Mouse (Mus musculus) kidney, adult 18-20 months (tissue): Measurements from ENCODE around the gene Rab8b.
"Not testable (repeated sequence)": the region's sequence is repeated elsewhere in the genome, so short reads cannot be mapped to it uniquely, and the experiment has no call there.

Experiments
- DNase-seq: peaks from one replicate; pipeline ENCODE4 v3.0.0; 2021

Rab8b gene

DNA sequence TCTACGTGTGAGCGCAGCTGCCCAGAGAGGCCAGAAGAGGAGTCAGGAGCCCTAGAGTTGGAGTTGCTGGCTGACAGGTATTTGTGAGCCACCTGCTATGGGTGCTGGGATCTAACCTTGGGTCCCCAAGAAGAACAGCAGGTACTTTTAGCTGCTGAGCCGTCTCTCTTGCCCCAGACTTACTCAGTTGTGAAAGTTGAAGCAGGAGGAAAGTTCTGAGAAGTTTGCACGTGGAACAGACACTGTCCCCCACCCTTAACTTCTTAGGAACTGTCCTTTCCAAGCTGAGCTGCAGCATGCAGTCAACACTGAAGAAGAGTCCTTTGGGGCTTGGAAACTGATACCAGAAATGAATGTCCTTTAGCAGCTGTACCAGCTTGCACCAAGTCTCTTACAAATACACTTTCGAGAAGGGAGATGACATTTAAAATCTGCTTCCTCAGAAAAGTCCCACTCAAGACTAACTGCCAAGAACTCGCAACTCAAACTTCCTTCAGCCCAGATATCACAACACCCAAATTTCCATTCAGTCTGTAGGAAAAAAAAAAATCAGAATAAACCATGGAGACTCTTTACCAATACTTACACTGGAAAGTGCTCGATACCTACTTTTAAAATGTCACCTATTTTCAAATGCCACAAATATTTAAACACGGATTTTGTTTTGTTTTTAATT lies 2.1 kb downstream of the Rab8b start:
- DNase-seq, result no peak

DNA sequence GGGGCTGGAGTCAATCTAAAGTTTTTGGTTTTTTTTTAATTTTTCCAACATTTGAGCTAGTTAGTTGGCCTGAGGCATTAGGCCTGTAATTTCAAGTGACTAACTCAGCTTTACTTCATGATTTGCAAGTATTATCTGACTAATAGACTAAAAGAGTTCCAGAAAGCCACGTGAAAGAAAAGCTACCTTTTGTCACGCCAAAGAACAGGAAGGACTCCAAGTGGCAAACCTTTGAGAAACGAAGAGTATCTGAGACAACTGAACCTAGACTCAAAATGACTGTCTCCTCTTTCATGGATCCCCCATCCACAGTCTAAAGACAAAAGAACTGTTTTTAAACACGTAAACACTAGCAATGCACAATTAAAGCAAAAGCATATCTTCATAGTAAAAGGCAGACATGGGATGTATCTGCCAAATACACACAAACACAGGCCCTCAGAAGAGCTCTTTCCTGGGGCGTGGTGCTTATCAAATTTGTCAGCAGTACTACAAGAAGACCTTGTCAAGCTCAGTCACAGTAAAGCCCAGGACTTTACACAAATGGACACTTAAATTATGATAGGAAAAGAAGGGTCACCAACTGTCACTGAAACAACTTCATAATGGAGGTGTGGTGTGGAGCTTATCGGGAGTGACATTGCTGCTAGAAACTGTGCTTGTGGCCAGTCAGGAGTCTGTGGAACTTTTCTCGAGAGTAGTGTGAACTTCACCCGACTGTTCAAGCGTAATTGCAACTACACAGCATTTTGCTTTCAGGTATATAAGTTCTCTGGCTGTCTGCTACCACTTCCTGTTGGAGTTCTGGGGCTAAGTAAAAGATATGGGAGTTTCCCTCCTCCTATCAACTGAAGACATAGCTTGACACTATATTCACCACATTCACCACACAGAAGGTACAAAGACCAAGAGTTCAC lies 3.4 kb downstream of the Rab8b start:
- DNase-seq, result no peak

- DNase-seq, result no peak
These were observed 4.1 kb downstream of the Rab8b start for GRCm38 (mm10) chr9:66915401-66915800.

DNA sequence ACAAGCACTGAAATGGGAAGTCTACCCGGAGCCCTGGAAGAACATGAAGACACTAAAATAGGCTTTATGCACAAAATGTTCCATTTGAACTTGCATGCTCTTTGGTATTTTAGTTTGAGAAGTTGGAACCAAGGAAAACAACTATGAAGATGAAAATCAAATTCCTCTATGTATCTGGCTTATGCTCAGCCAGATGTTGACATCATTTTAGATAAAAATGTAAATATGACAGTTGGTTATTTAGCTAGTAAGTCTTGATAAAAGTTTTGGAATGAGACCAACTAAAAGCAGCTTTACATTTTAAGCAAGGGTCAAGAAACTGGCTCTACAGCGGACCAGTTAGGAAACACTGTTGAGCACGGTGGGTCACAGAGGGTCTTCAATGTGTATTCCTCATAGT lies 4.9 kb downstream of the Rab8b start:
- no peak for DNase-seq

DNA sequence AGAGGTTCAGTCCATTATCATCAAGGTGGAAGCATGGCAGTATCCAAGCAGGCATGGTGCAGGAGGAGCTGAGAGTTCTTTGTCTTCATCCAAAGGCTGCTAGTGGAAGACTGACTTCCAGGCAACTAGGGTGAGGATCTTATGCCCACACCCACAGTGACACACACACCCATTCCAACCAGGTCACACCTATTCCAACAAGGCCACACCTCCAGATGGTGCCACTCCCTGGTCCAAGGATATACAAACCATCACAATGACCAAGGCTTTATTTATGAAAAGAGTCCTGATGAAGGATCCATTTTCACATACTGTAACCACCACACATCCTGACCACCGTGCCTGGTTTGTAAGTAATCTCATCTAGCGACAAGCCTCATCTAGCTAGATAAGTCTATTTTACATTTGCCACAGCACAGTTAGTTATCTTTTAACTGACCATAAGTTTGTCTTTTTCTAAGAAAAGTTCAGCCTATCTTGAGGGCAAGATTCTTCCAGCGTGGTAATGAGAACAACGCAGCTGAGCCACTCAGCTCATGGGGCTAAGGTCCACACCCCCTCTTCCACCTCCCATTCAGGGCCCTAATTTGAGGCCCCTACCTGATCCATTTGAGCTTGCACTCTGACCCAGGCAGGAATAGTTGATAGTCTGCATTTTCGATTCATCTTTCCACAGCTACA lies 6.1 kb downstream of the Rab8b start:
- not testable (repeated sequence) for DNase-seq

GRCm38 (mm10) chr9:66912304-66912703 lies 7.2 kb downstream of the Rab8b start:
- DNase-seq, result no peak

- DNase-seq, result no peak
These were observed 8.8 kb downstream of the Rab8b start for GRCm38 (mm10) chr9:66910677-66911076.

GRCm38 (mm10) chr9:66909922-66910321 lies 9.6 kb downstream of the Rab8b start:
- no peak for DNase-seq

- DNase-seq, result no peak
These were observed 11.6 kb downstream of the Rab8b start for GRCm38 (mm10) chr9:66907746-66908397.

DNA sequence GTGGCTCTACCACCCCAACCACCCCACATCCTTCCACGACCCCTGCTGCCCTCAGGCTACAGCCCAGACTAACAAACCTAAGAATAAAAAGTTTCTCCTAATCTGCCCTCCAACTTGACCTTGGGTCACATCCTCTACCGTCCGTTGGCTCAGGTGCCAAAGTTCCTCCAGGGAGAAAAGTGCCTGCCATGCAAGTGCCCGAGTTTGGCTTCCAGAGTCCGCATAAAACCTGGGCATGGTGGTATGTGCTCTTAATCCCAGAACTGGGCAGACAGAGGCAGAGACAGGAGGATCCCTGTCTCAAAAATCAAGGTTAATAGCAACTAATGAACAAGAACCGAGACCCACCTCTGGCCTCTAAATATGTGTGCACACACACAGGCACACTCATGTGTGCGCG lies 12.4 kb downstream of the Rab8b start:
- DNase-seq, result no peak

DNA sequence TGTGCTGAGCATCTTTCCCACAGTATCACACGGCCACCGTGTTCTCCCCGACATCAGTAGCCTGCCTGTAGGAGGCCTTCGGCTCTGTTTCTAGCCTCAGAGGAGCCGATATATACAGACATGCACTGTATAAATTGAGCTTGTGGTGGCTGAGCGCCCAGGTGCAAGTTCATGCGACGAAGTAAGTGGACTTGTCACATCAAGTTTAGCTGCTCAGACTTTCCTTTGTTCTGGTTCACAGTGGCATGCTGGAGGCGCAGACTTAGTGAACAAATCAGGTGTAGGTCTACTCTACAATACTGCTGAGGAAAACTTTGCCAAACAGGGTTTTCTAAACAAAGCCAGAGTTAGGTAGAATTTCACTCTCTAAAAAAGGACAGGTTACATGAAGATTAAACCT lies 13.5 kb downstream of the Rab8b start:
- DNase-seq, result no peak

- no peak for DNase-seq
These were observed 20.0 kb downstream of the Rab8b start for GRCm38 (mm10) chr9:66899526-66899925.

DNA sequence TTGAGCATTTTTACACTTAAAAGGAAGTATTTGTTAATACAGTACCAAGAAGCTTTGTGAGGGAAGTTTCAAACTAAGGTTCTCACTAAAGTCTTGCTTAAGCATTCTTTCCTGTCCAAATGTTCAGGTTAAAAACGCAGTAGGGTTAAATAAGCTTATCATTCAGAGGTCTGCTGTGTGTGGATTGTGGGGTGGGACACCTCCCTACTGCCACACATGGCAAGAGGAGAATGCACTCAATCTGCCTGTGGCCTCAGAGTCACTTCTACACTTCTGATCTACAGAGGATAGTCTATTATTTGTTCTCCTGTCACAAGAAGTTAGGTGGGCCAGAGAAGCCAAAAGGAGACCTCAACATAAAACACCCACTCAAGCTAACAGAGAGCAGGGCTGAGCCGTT lies 20.4 kb downstream of the Rab8b start:
- no peak for DNase-seq

DNA sequence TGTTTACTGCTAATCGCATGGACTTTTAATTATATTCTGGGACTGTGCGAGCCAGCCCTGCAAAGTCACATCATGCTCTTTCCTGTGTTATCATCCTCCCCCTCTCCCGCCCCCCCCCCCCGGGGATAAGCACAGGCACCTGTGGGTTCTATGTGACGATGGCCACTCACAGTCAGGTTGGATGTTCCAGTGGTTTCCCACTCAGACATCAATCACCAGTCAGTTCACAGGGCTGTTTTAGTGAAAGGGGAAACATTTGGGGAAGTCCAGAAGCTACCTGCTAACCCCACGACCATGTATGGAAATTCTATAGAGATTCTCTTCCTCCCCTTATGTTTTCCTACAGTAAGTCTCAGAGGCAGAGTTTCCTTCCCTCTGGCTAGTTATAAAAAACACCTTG lies 21.6 kb downstream of the Rab8b start:
- no peak for DNase-seq

DNA sequence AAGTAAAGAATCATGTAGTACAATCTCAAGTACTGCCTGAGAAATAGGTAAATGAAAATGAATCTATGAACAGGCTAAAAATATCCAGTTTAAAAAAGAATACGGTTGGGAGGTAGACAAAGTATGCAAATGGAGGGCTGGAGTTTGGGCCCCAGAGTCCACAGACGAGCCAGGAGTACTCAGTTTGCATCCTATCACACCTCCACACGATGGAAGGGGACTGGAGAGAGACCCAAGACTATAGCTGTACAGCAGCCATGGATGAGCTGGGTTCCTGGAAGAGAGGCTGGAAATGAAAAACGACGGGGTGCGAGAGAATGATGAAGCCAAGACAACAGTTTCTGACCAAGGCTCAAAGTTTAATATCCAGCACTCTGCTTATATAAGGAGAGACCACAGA lies 22.5 kb downstream of the Rab8b start:
- no peak for DNase-seq

DNA sequence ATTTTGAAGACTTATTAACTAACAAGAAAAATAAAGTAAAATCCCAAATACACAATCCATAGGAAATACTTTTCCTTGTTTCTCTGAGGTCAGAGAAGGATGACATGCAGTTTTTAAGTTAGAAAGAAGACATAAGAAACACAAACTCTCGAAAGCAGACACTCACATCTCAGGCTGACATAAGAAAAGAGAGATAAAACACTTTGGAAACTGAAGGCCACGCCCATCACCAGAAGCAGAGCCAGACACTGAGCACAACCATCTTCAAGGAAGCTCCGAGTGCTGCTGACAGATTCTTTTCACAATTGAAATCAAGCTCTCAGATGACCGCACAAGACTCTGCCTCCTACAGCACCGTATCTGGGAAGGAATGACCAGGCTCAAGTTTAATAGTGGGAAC lies 23.5 kb downstream of the Rab8b start:
- DNase-seq, result no peak

- DNase-seq, result no peak
These were observed 24.3 kb downstream of the Rab8b start for GRCm38 (mm10) chr9:66895035-66895779.

DNA sequence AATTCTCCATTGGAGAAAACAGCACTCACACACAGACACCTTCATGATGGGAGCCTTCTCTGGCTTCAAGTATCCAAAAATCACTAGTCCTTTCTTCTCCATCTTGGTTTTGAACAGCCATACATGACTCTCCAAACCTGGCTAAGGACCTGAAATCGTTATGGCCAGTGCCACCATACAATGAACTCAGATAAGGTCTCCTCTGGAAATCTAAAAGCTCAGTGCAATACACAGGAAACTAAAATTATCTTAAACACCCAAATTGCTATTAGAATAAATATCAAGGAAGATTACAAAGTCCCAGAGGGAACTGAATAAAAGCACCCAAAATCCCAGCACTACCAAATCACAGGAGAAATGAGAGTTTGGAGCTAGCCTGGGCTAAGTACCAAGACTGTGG lies 25.1 kb downstream of the Rab8b start:
- DNase-seq, result no peak

DNA sequence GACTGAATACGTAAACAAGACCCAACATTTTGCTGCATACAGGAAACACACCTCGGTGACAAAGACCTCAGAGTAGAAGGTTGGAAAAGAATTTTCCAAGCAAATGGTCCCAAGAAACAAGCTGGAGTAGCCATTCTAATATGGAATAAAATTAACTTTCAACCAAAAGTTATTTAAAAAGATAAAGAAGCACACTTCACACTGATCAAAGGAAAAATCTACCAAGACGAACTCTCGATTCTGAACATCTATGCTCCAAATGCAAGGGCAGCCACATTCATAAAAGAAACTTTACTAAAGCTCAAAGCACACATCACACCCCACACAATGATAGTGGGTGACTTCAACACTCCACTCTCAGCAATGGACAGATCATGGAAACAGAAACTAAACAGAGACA lies 27.0 kb downstream of the Rab8b start:
- DNase-seq, result not testable (repeated sequence)

DNA sequence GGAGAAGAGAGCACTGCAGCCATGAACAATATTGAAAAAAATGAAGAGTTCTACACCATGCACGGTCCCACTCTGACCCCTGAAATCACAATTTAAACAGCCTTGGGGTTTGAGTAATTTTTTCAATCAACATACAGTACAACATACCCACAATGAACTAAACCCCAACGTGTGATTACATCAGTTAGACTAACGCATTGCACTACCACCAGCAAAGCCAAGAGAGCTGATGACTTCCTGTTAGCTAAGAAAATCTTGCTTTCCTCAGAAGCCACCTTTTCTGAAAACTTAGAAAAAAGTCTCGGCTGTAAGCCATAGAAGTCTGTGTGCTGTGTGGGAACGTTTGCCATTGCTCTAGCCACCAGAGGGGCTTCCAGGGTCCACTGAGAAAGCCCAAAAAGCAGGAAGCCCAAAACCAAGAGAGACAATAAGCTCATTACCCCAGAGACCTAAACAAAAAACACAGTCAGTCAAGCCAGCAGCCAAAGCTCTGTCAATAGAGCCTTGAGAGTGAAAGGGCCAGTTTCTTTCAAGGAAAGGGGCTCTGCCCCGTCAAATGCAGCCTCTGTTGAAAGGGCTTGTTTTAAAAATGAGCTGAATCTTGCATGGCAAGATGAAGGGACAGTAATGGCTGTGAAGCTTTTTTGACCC lies 31.4 kb downstream of the Rab8b start:
- DNase-seq, result no peak

GRCm38 (mm10) chr9:66887301-66887902 lies 32.1 kb downstream of the Rab8b start:
- no peak for DNase-seq

- DNase-seq, result no peak
These were observed 32.7 kb downstream of the Rab8b start for GRCm38 (mm10) chr9:66886818-66887217.
